Mouse (Mus musculus) stomach, embryonic 15.5 days (tissue): Measurements from ENCODE around the gene Ssx2ip. TPM values are rescaled to one million over a fixed set of nuclear protein-coding genes. Genes with fewer than 3 reads are reported as not detected.

Source experiments
- ATAC-seq: fragments of 200-750 bp; cut with Nextera tagmentation; 2 replicates; pipeline ENCODE4 v1.8.0; 2017; ENCODE audit warnings: low read depth, moderate number of reproducible peaks, moderate TSS enrichment; ENCODE audit not compliant: insufficient read depth, low FRiP score
- H3K27ac ChIP-seq: fragments of 300-500 bp; sonication (generic); 2 replicates; pipeline ENCODE4 v1.5.1; 2015; ENCODE audit warnings: mild to moderate bottlenecking, inconsistent platforms
- H3K27me3 ChIP-seq: fragments of 300-500 bp; sonication (generic); replicated peaks from 2 replicates; pipeline ENCODE4 v1.6.1; 2015; ENCODE audit warnings: inconsistent platforms
- H3K36me3 ChIP-seq: fragments of 300-500 bp; sonication (generic); 2 replicates; pipeline ENCODE4 v1.6.1; 2015; ENCODE audit warnings: inconsistent platforms
- H3K4me1 ChIP-seq: fragments of 300-500 bp; sonication (generic); 2 replicates; pipeline ENCODE4 v1.6.1; 2015; ENCODE audit warnings: inconsistent platforms
- H3K4me2 ChIP-seq: fragments of 300-500 bp; sonication (generic); 2 replicates; pipeline ENCODE4 v1.6.1; 2015; ENCODE audit warnings: mild to moderate bottlenecking, inconsistent platforms
- H3K4me3 ChIP-seq: fragments of 300-500 bp; sonication (generic); replicated peaks from 2 replicates; pipeline ENCODE4 v1.5.1; 2015; ENCODE audit warnings: inconsistent platforms
- H3K9ac ChIP-seq: fragments of 300-500 bp; sonication (generic); 2 replicates; pipeline ENCODE4 v1.6.1; 2015; ENCODE audit warnings: inconsistent platforms
- H3K9me3 ChIP-seq: fragments of 300-500 bp; sonication (generic); 2 replicates; pipeline ENCODE4 v1.6.1; 2016; ENCODE audit warnings: inconsistent platforms
- WGBS: fragments of 180-500 bp; shearing (Covaris S2); methylation state at CpG from one replicate; pipeline ENCODE4 v1.1.7; 2015; 5-methylcytosine and 5-hydroxymethylcytosine counted together
- polyA plus RNA-seq: library from polyadenylated mRNA; unstranded; fragments of >200 nt; fragmentation: Nextera tagmentation; extraction: Ambion mirVana; gene quantifications from 2 replicates; pipeline ENCODE4 v1.2.1, GENCODE M21; 2015

Ssx2ip gene
- polyA plus RNA-seq, 1 experiment from 2014 or later: 35.9 TPM

- Histone ChIP-seq H3K27me3 (no peaks in the 10 kb centered on the region), H3K4me3 (peak overlapping the region; percentile 95), H3K4me1 (peaks cover 3% of the 10 kb centered on the region), H3K4me2 (peak overlapping the region; percentile 88), H3K9ac (no peak overlapping the region), H3K9me3 (no peaks in the 10 kb centered on the region), H3K27ac (peak overlapping the region; percentile 83), H3K36me3 (0 out of 2 replicates have a peak, but pooled peaks cover 3% of the 10 kb centered on the region)
- no peak; the same call in 1 of the 2 replicates for ATAC-seq
- WGBS: 43% methylated on average over 5 of the region's 5 CpGs
Measured at GRCm38 (mm10) chr3:146406007-146406341, 1.5 kb downstream of the Ssx2ip start.

- ATAC-seq: no peak
- peaks cover 3% of the 10 kb centered on the region for H3K4me1 ChIP-seq
- no peaks in the 10 kb centered on the region for H3K27me3 ChIP-seq
- H3K9me3 ChIP-seq: no peaks in the 10 kb centered on the region
- peak overlapping the region; percentile 88 for H3K4me2 ChIP-seq
- H3K4me3 ChIP-seq: no peak overlapping the region
- H3K9ac ChIP-seq: no peak overlapping the region
- 81% methylated on average over 16 of the region's 16 CpGs for WGBS
- 0 out of 2 replicates have a peak, but pooled peaks cover 3% of the 10 kb centered on the region for H3K36me3 ChIP-seq
- H3K27ac ChIP-seq: peak overlapping the region; percentile 83; the same call in 1 of the 2 replicates
Measured at GRCm38 (mm10) chr3:146407086-146407721, 2.8 kb downstream of the Ssx2ip start.

- no peaks in the 10 kb centered on the region for H3K4me1 ChIP-seq
- H3K36me3 ChIP-seq: 0 out of 2 replicates have a peak, but pooled peaks cover 3% of the 10 kb centered on the region
- no peaks in the 10 kb centered on the region for H3K9me3 ChIP-seq
- no peak for ATAC-seq
- no peak overlapping the region for H3K27ac ChIP-seq
- H3K9ac ChIP-seq: no peak overlapping the region
- no peak overlapping the region for H3K4me3 ChIP-seq
- H3K27me3 ChIP-seq: no peaks in the 10 kb centered on the region
- no peak overlapping the region for H3K4me2 ChIP-seq
- WGBS: 75% methylated on average over 7 of the region's 7 CpGs
Measured at GRCm38 (mm10) chr3:146410114-146410513, 5.7 kb downstream of the Ssx2ip start.

- Histone ChIP-seq H3K27me3 (no peaks in the 10 kb centered on the region), H3K9me3 (no peaks in the 10 kb centered on the region), H3K27ac (no peak overlapping the region), H3K9ac (no peak overlapping the region), H3K4me3 (no peak overlapping the region), H3K4me2 (no peak overlapping the region), H3K4me1 (no peaks in the 10 kb centered on the region), H3K36me3 (peaks cover 5% of the 10 kb centered on the region; the same call in 1 of the 2 replicates)
- no peak for ATAC-seq
- 83% methylated on average over 2 of the region's 2 CpGs for WGBS
Measured at GRCm38 (mm10) chr3:146412008-146412407, 7.6 kb downstream of the Ssx2ip start.

GRCm38 (mm10) chr3:146412480-146412879, 8.0 kb downstream of the Ssx2ip start:
- Histone ChIP-seq H3K27ac (no peak overlapping the region), H3K4me2 (no peak overlapping the region), H3K4me3 (no peak overlapping the region), H3K9me3 (no peaks in the 10 kb centered on the region), H3K27me3 (no peaks in the 10 kb centered on the region), H3K9ac (no peak overlapping the region), H3K36me3 (peaks cover 10% of the 10 kb centered on the region; the same call in 1 of the 2 replicates), H3K4me1 (no peaks in the 10 kb centered on the region)
- WGBS: 85% methylated on average over 7 of the region's 7 CpGs
- ATAC-seq: no peak

GRCm38 (mm10) chr3:146413016-146413415, 8.6 kb downstream of the Ssx2ip start:
- peaks cover 8% of the 10 kb centered on the region; the same call in 1 of the 2 replicates for H3K36me3 ChIP-seq
- no peaks in the 10 kb centered on the region for H3K4me1 ChIP-seq
- no peak overlapping the region for H3K9ac ChIP-seq
- 87% methylated on average over 13 of the region's 13 CpGs for WGBS
- H3K27ac ChIP-seq: no peak overlapping the region
- no peak overlapping the region for H3K4me3 ChIP-seq
- H3K27me3 ChIP-seq: no peaks in the 10 kb centered on the region
- no peaks in the 10 kb centered on the region for H3K9me3 ChIP-seq
- ATAC-seq: no peak
- no peak overlapping the region for H3K4me2 ChIP-seq

- no peak overlapping the region for H3K4me3 ChIP-seq
- no peak overlapping the region for H3K4me2 ChIP-seq
- no peaks in the 10 kb centered on the region for H3K9me3 ChIP-seq
- H3K36me3 ChIP-seq: peaks cover 10% of the 10 kb centered on the region
- H3K27ac ChIP-seq: no peak overlapping the region
- WGBS: 71% methylated on average over 4 of the region's 4 CpGs
- no peaks in the 10 kb centered on the region for H3K4me1 ChIP-seq
- no peak for ATAC-seq
- H3K27me3 ChIP-seq: no peaks in the 10 kb centered on the region
- no peak overlapping the region for H3K9ac ChIP-seq
Measured at GRCm38 (mm10) chr3:146413992-146414391, 9.6 kb downstream of the Ssx2ip start.

- H3K4me2 ChIP-seq: no peak overlapping the region
- no peaks in the 10 kb centered on the region for H3K9me3 ChIP-seq
- H3K4me1 ChIP-seq: no peaks in the 10 kb centered on the region
- 85% methylated on average over 12 of the region's 12 CpGs for WGBS
- H3K27me3 ChIP-seq: no peaks in the 10 kb centered on the region
- H3K9ac ChIP-seq: no peak overlapping the region
- no peak overlapping the region for H3K27ac ChIP-seq
- ATAC-seq: no peak
- no peak overlapping the region for H3K4me3 ChIP-seq
- H3K36me3 ChIP-seq: peaks cover 14% of the 10 kb centered on the region
Measured at GRCm38 (mm10) chr3:146414555-146414954, 10.1 kb downstream of the Ssx2ip start.

GRCm38 (mm10) chr3:146417873-146418272, 13.4 kb downstream of the Ssx2ip start:
- no peak for ATAC-seq
- no peak overlapping the region for H3K4me3 ChIP-seq
- no peaks in the 10 kb centered on the region for H3K9me3 ChIP-seq
- H3K4me2 ChIP-seq: no peak overlapping the region
- no peaks in the 10 kb centered on the region for H3K4me1 ChIP-seq
- peaks cover 20% of the 10 kb centered on the region for H3K36me3 ChIP-seq
- 89% methylated on average over 8 of the region's 8 CpGs for WGBS
- H3K27me3 ChIP-seq: no peaks in the 10 kb centered on the region
- no peak overlapping the region for H3K27ac ChIP-seq
- H3K9ac ChIP-seq: no peak overlapping the region

- 85% methylated on average over 7 of the region's 7 CpGs for WGBS
- peaks cover 26% of the 10 kb centered on the region for H3K36me3 ChIP-seq
Measured at GRCm38 (mm10) chr3:146418901-146419300, 14.5 kb downstream of the Ssx2ip start.

GRCm38 (mm10) chr3:146419534-146419933, 15.1 kb downstream of the Ssx2ip start:
- Histone ChIP-seq H3K9ac (no peak overlapping the region), H3K4me3 (no peak overlapping the region), H3K36me3 (peaks cover 26% of the 10 kb centered on the region), H3K27me3 (no peaks in the 10 kb centered on the region), H3K27ac (no peak overlapping the region), H3K4me1 (no peaks in the 10 kb centered on the region), H3K9me3 (no peaks in the 10 kb centered on the region), H3K4me2 (no peak overlapping the region)
- no peak for ATAC-seq
- 92% methylated on average over 9 of the region's 9 CpGs for WGBS

More at GRCm38 (mm10) chr3:146418901-146419300, 14.5 kb downstream of the Ssx2ip start:
- no peaks in the 10 kb centered on the region for H3K9me3 ChIP-seq
- no peak overlapping the region for H3K4me3 ChIP-seq
- no peaks in the 10 kb centered on the region for H3K27me3 ChIP-seq
- H3K4me2 ChIP-seq: no peak overlapping the region
- H3K27ac ChIP-seq: no peak overlapping the region
- no peak overlapping the region for H3K9ac ChIP-seq
- H3K4me1 ChIP-seq: no peaks in the 10 kb centered on the region
- ATAC-seq: no peak

GRCm38 (mm10) chr3:146419992-146420537, 15.6 kb downstream of the Ssx2ip start:
- 91% methylated on average over 15 of the region's 15 CpGs for WGBS
- Histone ChIP-seq H3K4me3 (no peak overlapping the region), H3K9me3 (no peaks in the 10 kb centered on the region), H3K4me2 (no peak overlapping the region), H3K36me3 (peaks cover 26% of the 10 kb centered on the region), H3K27me3 (no peaks in the 10 kb centered on the region), H3K27ac (no peak overlapping the region), H3K9ac (no peak overlapping the region), H3K4me1 (no peaks in the 10 kb centered on the region)
- ATAC-seq: no peak
